Mouse (Mus musculus): Measurements from ENCODE around the gene Zfp964. TPM values are rescaled to one million over a fixed set of nuclear protein-coding genes. Genes with fewer than 3 reads are reported as not detected.

Gene Zfp964
- 0.36 TPM for polyA plus RNA-seq (2017; shearing (Covaris generic))

GRCm38 (mm10) chr8:69654358-69654981 is at the start of gene Zfp964:
TSS of gene Zfp964 (plus strand) at chr8:69654479.

GRCm38 (mm10) chr8:69625095-69625789 is 29.0 kb upstream of the Zfp964 start, which contains the start of gene Zfp868:
TSS of gene Zfp868 (minus strand) at chr8:69625548.

GRCm38 (mm10) chr8:69710624-69711023 is 56.3 kb downstream of the Zfp964 start, which contains the start of gene Zfp869:
TSS of gene Zfp869 (minus strand) at chr8:69710724.

Other genes starting within 250 kb of the Zfp964 start
- gene Gm9495, start 200.9 kb upstream of the Zfp964 start, polyA plus RNA-seq (2017; shearing (Covaris generic)), result 0.17 TPM
- not detected for gene Gm7697, start 131.5 kb upstream of the Zfp964 start, polyA plus RNA-seq (2017; shearing (Covaris generic))
- gene Zfp868, start 28.9 kb upstream of the Zfp964 start, polyA plus RNA-seq (2017; shearing (Covaris generic)), result 44.5 TPM
- 108 TPM for gene Zfp869, start 56.2 kb downstream of the Zfp964 start, polyA plus RNA-seq (2017; shearing (Covaris generic))
- 3.5 TPM for gene Zfp963, start 95.5 kb downstream of the Zfp964 start, polyA plus RNA-seq (2017; shearing (Covaris generic))
- not detected for gene Gm20422, start 120.4 kb downstream of the Zfp964 start, polyA plus RNA-seq (2017; shearing (Covaris generic))
- gene Atp13a1, start 136.7 kb downstream of the Zfp964 start, polyA plus RNA-seq (2017; shearing (Covaris generic)), result 71.1 TPM
- 20.8 TPM for gene Zfp866, start 136.7 kb downstream of the Zfp964 start, polyA plus RNA-seq (2017; shearing (Covaris generic))
- gene Gmip, start 154.2 kb downstream of the Zfp964 start, polyA plus RNA-seq (2017; shearing (Covaris generic)), result 148 TPM
- gene Lpar2, start 167.9 kb downstream of the Zfp964 start, polyA plus RNA-seq (2017; shearing (Covaris generic)), result 0.15 TPM
- 11.3 TPM for gene Pbx4, start 178.0 kb downstream of the Zfp964 start, polyA plus RNA-seq (2017; shearing (Covaris generic))
- not detected for gene Cilp2, start 233.2 kb downstream of the Zfp964 start, polyA plus RNA-seq (2017; shearing (Covaris generic))
- 1.2 TPM for gene Tssk6, start 247.7 kb downstream of the Zfp964 start, polyA plus RNA-seq (2017; shearing (Covaris generic))
- 100 TPM for gene Ndufa13, start 248.1 kb downstream of the Zfp964 start, polyA plus RNA-seq (2017; shearing (Covaris generic))
- gene Yjefn3, start 248.2 kb downstream of the Zfp964 start, polyA plus RNA-seq (2017; shearing (Covaris generic)), result not detected